Mouse (Mus musculus): ENCODE measurements around the gene Nlgn3.

DNA sequence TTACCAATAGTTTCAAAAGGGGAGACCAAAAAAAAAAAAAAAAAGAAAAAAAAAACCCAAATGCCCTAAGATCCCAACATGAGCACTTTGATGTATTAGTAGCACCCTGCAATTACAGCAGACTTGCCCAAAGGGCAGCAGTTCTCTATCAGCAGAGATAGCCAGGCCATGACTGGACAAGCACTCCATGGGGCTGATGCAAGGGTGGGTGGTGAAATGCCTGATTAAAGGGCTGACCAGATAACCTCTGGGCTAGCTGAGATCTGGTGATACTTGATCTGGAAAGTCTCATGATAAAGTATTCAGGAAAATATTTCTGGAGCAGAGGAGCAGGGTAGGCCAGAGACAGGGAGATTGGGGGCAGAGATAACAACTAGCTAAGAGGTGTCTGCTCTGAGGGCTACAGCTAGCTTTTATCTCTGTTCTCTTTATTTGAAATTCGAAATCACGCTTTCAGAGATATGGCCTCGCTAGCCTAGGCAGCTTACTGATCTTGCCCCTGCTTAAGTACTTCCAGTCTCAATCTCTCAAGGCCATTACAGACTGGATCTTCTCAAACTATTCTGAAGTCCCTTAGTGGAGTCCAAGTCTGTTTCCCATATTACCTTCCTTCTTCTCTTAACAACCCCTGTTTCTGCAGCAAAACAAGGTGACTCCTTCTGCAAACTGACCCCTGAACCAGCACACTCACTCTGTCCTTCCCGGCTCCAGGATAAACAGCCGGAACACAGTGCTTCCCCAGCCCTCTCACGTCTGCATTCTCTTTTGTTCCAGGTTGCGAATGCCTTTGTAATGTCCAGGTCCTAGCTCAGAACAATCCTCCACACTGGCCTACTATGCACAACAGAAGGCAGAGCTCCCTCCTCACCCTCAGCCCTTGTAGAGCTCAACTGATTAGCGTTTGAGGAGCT lies 27.3 kb downstream of the Nlgn3 start:
- TF ChIP-seq CTCF (IDR thresholded peaks at IDR 0.05; ENCODE audit: low read depth) = no peak
- TF ChIP-seq EP300 (optimal IDR thresholded peaks at IDR 0.05) = no peak

Data from stomach, postnatal 0 days (tissue).